Mouse (Mus musculus): ENCODE data around the gene Gm10803.
"Not testable (repeated sequence)": the region's sequence is repeated elsewhere in the genome, so short reads cannot be mapped to it uniquely, and the experiment has no call there.

The Gm10803 gene

GRCm38 (mm10) chr2:93560268-93560667 is at the start of gene Gm10803:
Gm10803 (plus strand) TSS chr2:93560568.
- in situ Hi-C loops (cut with MboI; ENCODE audit: unreplicated experiment in 2 of 2): not testable (repeated sequence)

DNA sequence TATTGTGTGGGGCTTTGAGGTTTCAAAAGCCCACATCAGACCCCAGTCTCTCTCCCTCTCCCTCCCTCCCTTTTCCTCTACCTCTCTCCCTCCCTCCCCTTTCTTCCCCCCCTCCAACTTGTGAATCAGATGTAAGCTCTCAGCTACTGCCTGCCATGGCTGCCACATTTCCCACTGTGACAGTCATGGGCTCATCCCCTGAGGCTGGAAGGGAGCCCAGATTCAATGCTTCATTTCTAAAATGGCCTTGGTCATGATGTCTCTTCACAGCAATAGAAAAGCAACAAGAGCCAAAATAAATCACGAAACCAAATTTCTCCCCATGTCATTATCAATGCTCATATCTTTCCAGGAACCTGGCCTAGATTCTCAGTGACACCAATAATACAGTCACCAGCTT is 49.5 kb upstream of the Gm10803 start:
- in situ Hi-C loops (cut with MboI; ENCODE audit: unreplicated experiment in 2 of 2): no loop called here

GRCm38 (mm10) chr2:93512130-93512529 is 48.2 kb upstream of the Gm10803 start:
- in situ Hi-C loops (cut with MboI; ENCODE audit: unreplicated experiment in 2 of 2): no loop called here

GRCm38 (mm10) chr2:93515246-93515645 is 45.1 kb upstream of the Gm10803 start:
- in situ Hi-C loops (cut with MboI; ENCODE audit: unreplicated experiment in 2 of 2): no loop called here

GRCm38 (mm10) chr2:93521042-93521441 is 39.3 kb upstream of the Gm10803 start:
- in situ Hi-C loops (cut with MboI; ENCODE audit: unreplicated experiment in 2 of 2): no loop called here

DNA sequence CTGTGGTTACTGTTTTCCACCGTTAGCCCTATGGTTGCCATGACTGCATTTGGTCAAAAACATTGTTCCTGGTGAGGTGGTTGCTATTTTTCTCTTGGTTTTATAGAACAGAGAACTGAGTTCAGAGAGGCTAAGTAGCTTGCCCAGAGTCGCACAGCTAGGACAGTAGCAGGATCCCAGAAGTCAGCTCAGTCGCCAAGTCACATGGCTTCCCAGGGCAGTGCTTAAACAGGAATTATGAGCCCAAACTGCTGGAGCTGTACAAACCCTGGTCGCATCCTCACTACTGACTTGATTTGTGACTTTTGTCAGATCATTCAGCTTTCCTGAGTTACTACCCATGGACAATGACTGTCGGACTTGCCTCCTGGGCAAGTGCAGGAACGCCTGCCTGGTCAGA is 38.8 kb upstream of the Gm10803 start:
- in situ Hi-C loops (cut with MboI; ENCODE audit: unreplicated experiment in 2 of 2): no loop called here

- in situ Hi-C loops (cut with MboI; ENCODE audit: unreplicated experiment in 2 of 2): no loop called here
Measured at GRCm38 (mm10) chr2:93522005-93522404, 38.4 kb upstream of the Gm10803 start.

- in situ Hi-C loops (cut with MboI; ENCODE audit: unreplicated experiment in 2 of 2): no loop called here
Measured at GRCm38 (mm10) chr2:93525033-93525762, 35.2 kb upstream of the Gm10803 start.

DNA sequence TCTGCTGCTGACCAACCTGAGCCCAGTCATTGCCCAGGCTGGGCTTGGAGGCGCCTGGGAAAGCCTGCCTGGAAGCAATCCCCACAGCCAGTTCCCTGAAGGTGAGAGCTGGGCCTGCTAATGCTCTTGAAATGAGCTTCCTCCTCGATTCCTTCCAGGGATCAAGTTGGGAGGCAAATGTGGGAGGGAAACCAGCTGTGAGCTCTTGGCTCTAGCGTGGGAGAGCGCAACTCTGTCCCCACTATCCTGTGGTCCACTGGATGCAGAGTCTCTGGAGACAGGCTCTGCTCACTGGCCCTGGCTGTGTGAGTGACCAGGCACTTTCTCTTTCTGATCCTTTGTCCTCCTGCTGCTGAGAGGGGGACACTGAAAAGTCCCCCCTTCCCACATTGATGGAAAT is 30.8 kb upstream of the Gm10803 start:
- in situ Hi-C loops (cut with MboI; ENCODE audit: unreplicated experiment in 2 of 2): no loop called here

DNA sequence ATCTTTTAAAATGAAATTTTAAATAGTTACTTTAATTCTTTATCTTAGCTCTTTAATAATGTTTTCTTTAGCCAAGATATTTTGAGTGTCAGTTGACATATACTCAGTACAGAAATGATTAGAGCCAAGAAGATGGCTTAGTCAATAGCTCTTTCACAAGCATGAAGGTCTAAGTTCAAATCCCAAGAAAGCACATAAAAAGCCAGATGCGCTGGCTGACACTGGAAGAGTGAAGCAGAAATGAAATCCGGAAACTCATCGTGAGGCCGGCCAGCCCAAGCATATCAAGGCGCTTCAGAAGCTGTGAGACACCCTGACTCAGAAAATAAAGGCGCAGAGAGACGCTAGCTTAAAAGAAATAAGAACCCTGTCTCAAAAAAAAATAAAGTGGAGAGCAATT is 26.5 kb upstream of the Gm10803 start:
- in situ Hi-C loops (cut with MboI; ENCODE audit: unreplicated experiment in 2 of 2): no loop called here

DNA sequence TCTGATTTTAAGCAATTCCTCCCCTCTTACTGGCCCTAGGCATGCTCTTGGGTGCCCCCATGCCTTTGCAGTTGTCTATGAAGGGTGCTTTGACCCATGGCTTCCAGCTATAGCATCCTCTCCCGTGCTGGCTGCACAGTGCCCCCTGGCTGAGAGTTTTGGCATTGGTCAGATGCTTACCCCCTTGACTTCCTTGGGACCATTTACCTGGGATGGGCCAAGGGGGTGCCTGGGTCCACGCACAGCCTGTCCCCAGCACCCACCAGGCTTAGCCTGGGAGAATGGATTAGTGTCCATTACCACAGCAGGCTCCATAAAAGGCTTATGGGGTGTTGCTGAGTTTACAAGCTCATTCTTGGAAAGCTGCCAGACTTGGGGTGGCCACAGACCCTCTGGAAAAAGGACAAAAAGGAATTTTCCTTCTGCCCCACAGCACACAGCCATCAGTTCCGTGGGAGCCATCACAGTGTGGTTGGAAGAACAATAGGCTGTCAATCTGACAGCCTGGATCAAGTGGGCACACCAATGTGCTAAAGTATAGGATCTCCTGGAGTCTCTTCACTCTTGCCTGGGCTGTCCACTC is 22.9 kb upstream of the Gm10803 start:
- in situ Hi-C loops (cut with MboI; ENCODE audit: unreplicated experiment in 2 of 2): no loop called here

GRCm38 (mm10) chr2:93538140-93538539 is 22.2 kb upstream of the Gm10803 start:
- in situ Hi-C loops (cut with MboI; ENCODE audit: unreplicated experiment in 2 of 2): no loop called here

DNA sequence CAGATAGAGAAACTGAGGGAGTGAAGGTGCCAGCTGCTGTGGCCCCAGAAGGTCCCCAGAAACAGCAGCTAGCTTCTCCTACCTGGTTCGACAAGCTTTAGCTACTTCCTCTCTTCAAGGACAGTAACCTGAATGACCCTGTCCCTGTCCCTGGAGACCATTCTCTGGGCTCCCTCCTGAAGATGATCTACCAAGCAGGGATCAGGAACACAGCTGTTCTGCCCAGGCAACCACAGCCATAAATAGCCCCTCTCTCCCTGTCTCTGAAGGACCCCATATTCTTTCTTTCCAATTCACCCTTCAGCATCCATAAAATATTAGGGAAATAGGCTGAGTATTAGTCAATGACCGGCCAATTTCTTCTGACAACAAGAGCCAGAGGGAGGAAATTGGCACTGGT is 18.6 kb upstream of the Gm10803 start:
- in situ Hi-C loops (cut with MboI; ENCODE audit: unreplicated experiment in 2 of 2): no loop called here

DNA sequence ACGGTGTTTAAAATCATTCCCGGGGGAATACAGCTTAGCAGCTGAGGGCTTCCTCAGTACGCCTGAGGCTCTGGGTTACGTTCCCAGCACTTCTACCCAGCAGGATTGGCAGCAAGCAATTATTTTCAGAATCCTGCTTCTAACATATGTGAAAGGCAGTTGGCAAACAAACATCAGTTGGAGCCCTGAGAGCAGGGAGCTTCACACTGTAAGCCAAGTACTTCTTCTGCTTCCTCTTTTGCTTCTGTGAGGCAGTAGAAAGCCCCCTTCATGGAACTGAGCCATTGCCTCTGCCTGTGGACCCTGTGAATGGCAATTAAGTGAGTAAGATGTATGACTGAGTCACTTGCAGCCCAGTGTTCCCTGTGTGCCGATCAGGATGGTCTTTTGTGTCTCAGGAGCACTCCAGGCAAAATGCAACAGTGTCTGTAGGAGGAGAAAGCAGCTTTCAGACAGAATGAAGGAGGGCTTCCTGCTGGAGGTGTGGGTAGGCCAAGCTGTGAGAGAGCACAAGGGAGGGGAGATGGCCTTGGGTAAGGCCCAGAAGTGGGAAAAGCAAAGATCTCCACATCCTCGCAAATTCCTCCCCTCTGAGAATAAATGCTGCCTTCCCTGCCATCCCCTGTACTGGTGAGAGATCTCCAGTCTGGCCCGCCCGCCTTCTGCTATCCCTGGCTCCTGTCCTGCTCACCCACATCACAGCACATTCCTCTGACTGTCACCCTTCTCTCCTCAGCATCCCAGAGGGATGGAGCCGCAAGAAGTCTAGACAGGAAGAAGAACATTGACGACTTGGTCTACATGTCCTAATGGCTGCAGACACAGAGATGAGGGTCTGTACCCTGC is 7.5 kb upstream of the Gm10803 start:
- in situ Hi-C loops (cut with MboI; ENCODE audit: unreplicated experiment in 2 of 2): no loop called here

DNA sequence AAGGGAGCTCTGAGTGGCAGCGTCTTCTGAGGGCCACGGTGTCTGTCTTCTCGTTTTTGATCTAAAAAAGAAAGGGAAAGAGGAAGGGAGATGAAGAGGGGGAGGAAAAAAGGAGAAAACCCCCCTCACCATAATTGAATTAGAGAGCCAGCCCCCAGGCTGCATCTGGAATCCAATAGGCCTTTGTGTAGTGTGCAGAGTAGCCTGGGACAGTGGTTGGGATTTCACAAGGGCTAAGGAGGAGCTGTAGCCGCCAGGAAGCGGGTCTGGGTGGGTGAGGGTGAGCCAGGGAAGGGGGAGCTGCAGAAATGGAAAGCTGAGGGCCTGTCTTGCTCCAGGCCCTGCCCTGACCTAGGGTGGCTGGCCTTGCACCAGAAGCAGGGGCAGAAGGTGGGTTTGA is 6.5 kb upstream of the Gm10803 start:
- in situ Hi-C loops (cut with MboI; ENCODE audit: unreplicated experiment in 2 of 2): no loop called here

DNA sequence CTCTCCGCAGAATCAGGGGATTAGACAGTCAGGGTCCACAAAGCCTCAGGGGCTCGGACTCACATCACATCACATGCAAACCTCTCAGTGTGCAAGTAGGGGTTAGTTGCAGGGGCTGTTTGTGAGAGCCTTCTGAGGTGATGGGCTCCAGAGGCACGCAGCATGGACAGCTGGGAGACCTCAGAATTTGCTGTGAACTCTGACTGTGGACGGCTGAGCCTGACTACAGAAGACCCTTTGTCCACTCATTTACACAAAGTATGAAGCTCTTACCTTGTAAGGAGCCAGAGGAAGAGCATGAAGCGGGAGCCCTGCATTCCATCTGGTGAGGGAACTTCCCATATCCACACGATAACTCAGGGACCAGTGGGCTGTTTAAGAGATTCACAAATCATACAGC is 5.3 kb downstream of the Gm10803 start:
- in situ Hi-C loops (cut with MboI; ENCODE audit: unreplicated experiment in 2 of 2): no loop called here

DNA sequence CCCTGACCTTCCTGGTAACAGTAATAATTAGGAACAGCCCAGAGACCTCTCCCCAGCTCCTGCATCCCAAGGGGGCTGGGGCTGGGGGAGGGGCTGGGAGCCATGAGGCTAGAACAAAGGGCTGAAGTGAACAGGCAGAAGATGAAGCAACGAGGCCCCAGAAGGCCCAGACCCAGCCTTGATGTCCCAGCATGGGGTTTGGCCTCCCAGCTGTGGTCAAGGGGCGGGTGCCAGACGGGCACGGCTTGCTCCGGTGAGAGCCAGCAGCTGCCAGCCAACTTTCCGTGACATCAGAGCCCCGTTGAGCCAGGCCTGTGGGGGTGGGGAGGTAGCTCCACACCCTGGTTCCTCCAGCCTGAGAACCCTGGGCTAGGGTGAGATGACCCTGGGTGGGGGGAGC is 7.3 kb downstream of the Gm10803 start:
- in situ Hi-C loops (cut with MboI; ENCODE audit: unreplicated experiment in 2 of 2): no loop called here

DNA sequence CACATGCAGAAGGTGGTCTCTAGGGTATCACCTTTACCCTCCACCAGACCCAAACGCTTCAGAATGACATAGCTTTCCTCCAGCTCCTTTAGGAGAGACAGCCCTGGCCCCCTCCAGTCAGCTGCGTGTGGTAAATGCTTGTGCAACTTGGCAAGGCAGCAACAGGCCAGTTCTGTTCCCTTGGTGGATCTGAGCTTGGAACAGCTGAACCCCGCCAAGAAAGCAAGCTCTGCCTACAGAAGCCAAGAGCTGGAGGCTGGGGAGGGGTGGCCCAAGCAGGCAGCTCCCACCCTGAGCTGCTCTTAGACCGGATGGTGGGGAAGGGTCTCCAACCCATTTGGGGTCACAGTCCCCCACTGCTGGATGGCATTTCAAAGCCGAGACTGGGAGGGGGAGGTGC is 12.2 kb downstream of the Gm10803 start:
- in situ Hi-C loops (cut with MboI; ENCODE audit: unreplicated experiment in 2 of 2): no loop called here

- in situ Hi-C loops (cut with MboI; ENCODE audit: unreplicated experiment in 2 of 2): no loop called here
Measured at GRCm38 (mm10) chr2:93581271-93581670, 20.9 kb downstream of the Gm10803 start.

DNA sequence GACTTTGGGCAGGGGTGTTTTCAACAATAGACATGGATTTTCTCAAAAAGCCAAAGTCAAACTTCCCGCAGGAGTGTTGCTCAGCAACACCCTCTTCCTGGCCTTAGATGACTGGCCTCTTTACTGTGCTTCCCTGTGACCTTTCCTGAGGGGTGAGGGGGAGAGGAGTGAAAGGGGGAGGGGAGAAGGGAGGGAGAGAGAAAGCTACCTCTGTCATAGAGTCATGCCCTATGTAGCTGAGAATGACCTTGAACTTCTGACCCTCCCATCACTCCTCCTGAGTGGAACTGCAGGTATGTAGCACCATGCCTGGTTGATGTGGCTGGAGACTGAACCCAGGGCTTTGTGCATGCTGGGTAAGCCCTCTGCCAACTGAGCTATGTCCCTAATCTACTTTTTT is 25.5 kb downstream of the Gm10803 start:
- in situ Hi-C loops (cut with MboI; ENCODE audit: unreplicated experiment in 2 of 2): no loop called here

DNA sequence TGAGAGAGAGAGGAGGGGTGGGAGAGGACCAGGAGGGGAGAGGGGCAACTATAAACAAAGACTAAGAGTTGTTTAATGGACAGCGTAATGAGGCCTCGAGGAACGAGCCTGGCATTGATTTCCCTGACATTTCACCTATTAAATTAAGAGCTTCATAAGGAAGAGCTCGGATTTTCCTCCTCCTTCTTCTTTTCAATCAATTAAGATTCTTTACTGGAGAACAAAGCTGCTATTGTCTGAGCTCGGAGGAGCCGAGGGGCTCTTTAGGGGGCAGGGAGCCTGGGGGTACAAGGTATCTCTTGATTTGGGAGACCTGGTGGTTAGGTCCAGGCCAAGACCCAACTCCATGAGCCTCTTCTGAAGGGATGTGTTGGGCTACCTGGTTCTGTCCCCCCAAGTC is 27.1 kb downstream of the Gm10803 start:
- in situ Hi-C loops (cut with MboI; ENCODE audit: unreplicated experiment in 2 of 2): no loop called here

DNA sequence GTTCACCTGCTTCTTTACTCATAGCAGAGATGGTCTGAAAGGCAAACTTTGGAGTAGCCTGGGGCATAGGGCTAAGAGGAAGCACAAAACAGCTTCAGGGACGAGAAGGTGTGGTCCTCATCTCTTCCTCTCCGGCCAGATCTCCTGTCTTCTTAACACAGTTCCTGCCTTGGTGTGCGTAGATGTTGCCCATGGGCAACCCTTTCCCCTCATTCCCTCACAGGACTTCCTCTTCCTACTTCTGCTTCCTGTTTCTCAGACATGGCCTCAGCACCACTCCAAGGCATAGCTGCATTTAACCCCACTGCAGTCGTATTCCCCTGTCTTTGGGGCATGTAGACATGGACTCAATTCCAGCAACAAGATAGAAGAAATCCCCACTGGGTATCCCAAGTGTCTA is 29.5 kb downstream of the Gm10803 start:
- in situ Hi-C loops (cut with MboI; ENCODE audit: unreplicated experiment in 2 of 2): no loop called here
